Mouse (Mus musculus): ENCODE results near the gene Prdx5. TPM values are rescaled to one million over a fixed set of nuclear protein-coding genes. Genes with fewer than 3 reads are reported as not detected.

Prdx5 gene
- polyA plus RNA-seq, 1 experiment from 2014 or later = 272 TPM

DNA sequence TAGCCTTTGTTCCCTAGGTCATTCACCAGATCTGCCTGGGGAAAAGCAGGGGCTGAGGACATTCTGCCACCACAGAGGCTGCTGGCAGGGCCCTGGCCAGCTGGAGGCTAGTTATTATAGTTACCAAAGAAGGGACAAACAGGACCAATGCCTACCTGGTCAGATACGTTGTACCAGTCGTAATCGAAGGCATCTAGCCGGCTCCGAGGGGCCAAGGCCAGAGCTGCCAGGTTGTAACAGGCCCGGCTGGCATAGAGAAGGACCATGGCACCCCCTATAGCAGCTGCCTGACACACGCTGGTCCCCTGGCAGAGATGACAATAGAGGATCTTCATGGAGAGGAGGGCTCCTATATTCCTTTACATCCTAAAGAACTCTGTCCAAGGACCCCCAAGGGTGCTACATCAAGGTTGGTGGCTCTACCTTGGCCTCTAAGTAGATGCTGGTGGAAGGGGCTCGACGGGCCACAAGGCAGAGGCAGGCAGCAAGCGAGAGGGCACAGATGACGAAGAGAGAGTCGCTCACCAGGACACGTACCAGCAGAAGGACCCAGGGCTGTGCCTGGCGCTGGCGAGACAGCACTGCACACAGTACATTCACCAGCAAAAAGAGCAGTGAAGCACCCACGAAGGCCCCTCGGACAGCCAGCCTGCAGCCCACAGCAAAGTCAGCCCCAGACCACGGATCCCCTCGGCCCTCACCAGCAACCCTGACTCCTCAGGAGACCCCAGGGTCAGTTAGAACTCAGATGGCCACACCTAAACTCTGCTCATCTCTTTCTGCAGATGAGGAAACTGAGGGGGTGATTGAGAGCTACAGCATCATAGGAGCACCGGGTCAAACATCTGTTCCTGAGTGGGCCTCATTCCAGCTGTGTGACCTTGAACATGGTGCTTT lies 29.4 kb upstream of the Prdx5 start:
- Histone ChIP-seq H3K9ac (replicated peaks; ENCODE audit: low read depth, low read length) (no peak overlapping the region), H3K4me3 (replicated peaks; ENCODE audit: low read length) (no peak overlapping the region), H3K27me3 (replicated peaks; ENCODE audit: control insufficient read depth, insufficient read depth, low read length) (peaks cover 19% of the 10 kb centered on the region), H3K9me3 (ENCODE audit: control insufficient read depth, low read length) (no peaks in the 10 kb centered on the region), H3K4me1 (replicated peaks; ENCODE audit: control insufficient read depth, insufficient read depth, low read length) (peaks cover 34% of the 10 kb centered on the region), H3K4me2 (ENCODE audit: low read length) (peak overlapping the region; percentile 99), H3K36me3 (ENCODE audit: control insufficient read depth, insufficient read depth) (no peaks in the 10 kb centered on the region), H3K27ac (ENCODE audit: low read length) (no peak overlapping the region)
- WGBS = 87% methylated on average over 20 of the region's 20 CpGs
- no peak for ATAC-seq

DNA sequence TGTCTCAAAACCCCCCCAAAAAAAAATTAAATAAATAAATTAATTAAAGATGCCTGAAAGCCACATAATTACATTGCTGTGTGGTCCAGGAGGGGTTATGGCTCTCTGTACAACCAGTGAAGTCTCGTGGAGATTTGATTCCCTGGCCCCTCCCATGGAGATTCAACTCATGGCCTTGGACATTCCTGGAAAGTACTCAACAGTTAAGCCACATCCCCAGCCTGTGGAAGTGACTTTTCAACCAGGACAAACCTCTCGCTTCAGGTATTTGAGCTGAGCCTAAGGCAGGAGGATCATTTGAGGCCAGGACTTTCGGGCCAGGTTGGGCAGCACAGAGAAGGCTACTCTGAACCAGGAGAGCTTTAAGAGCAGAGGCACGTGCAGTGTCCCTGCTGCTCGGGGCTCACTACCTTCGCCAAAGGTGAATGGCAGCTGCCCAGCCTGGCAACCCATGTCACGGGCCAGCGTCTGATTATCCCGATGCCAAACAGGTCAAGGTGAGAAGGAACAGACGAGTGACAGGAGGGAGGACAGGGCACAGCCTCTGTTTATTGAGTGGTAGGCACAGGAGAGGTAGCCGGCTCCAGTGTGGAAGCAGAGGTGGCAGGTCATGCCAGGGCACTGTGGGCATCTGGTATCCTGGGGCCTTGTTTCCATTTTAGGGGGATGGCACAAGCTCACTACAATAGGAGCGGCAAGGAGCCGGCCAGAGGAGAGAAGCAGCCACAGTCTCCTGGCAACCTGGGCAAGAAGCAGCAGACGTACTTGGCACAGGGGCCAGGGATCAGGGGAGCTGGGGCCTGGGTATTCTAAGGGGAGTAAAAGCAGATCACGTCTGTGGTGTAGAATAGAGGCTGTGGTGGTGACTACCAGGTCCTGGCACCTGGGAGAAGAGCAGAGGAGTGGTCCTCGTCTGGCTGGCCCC lies 27.9 kb upstream of the Prdx5 start:
- Histone ChIP-seq H3K27me3 (replicated peaks; ENCODE audit: control insufficient read depth, insufficient read depth, low read length) (peaks cover 34% of the 10 kb centered on the region), H3K9me3 (ENCODE audit: control insufficient read depth, low read length) (no peaks in the 10 kb centered on the region), H3K4me2 (ENCODE audit: low read length) (no peak overlapping the region), H3K27ac (ENCODE audit: low read length) (no peak overlapping the region), H3K4me3 (replicated peaks; ENCODE audit: low read length) (no peak overlapping the region), H3K36me3 (ENCODE audit: control insufficient read depth, insufficient read depth) (no peaks in the 10 kb centered on the region), H3K9ac (replicated peaks; ENCODE audit: low read depth, low read length) (no peak overlapping the region), H3K4me1 (replicated peaks; ENCODE audit: control insufficient read depth, insufficient read depth, low read length) (peaks cover 42% of the 10 kb centered on the region)
- WGBS = 74% methylated on average over 16 of the region's 16 CpGs
- ATAC-seq = no peak

DNA sequence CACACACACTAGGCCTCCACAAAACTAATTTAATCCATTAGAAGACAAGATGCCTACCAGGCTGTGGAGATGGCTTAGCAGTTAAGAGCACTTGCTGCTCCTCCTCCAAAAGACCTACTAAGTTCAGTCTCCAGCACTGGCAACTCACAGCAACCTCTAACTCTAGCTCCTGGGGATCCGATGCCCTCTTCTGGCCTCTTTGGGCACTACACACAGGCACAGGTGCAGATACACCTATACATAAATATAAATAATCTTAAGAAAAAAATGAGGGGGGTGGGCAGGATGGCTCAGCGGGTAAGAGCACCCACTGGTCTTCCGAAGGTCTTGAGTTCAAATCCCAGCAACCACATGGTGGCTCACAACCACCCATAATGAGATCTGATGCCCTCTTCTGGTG lies 26.4 kb upstream of the Prdx5 start:
- H3K4me1 ChIP-seq (replicated peaks; ENCODE audit: control insufficient read depth, insufficient read depth, low read length) = peaks cover 39% of the 10 kb centered on the region
- ATAC-seq = no peak

DNA sequence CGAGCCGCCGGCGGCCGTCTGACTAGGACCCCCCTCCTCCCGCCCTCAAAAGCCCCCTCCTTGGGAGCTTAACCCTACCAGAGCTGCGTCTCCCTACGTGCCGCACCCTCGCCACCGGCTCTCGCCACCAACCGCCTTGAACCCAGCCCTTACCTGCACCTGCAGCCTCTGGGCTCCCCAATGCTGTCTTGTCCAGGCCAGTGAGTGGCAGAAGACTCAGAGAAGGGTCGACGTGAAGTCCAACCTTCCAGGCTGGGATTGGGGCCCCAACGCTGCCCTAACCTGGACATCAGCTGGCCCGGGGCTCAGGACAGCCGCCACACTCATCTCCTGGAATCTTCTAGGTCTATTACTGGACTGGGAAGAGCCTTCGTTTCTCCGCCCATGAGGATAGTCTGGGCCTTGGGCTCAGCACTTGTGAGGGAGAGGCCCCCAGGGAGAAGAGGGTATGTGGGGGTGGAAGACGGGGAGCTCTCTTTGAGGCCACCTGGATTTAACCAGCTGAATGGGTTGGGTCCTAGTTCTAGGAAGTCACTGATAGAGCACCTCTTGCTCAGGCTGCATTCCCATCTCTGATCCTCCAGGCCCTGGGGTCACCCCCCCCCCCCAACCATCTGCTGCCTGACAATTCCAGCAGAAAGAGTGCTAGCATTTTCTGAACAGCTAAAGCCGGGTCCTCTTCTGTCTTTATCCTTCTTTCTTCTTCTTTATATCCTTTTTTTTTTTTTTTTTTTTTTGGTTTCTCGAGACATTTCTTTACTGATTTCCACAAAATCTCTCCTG lies 24.5 kb upstream of the Prdx5 start, which contains the start of gene Kcnk4:
Gene Kcnk4 (minus strand): TSS at position 321 of the 783 bp plus-strand sequence.
- WGBS = 8% methylated on average over 23 of the region's 23 CpGs
- Histone ChIP-seq H3K9me3 (ENCODE audit: control insufficient read depth, low read length) (no peaks in the 10 kb centered on the region), H3K9ac (replicated peaks; ENCODE audit: low read depth, low read length) (peak within 1 kb of the TSS; percentile 60), H3K27me3 (replicated peaks; ENCODE audit: control insufficient read depth, insufficient read depth, low read length) (peaks cover 56% of the 10 kb centered on the region), H3K4me1 (replicated peaks; ENCODE audit: control insufficient read depth, insufficient read depth, low read length) (peaks cover 22% of the 10 kb centered on the region), H3K4me3 (replicated peaks; ENCODE audit: low read length) (peak within 1 kb of the TSS; percentile 47), H3K36me3 (ENCODE audit: control insufficient read depth, insufficient read depth) (no peaks in the 10 kb centered on the region), H3K27ac (ENCODE audit: low read length) (no peak within 1 kb of the TSS), H3K4me2 (ENCODE audit: low read length) (peak within 1 kb of the TSS; percentile 65)
- ATAC-seq = no peak

More for the DNA sequence above, 26.4 kb upstream of the Prdx5 start:
- Histone ChIP-seq H3K27me3 (replicated peaks; ENCODE audit: control insufficient read depth, insufficient read depth, low read length) (peaks cover 46% of the 10 kb centered on the region), H3K36me3 (ENCODE audit: control insufficient read depth, insufficient read depth) (no peaks in the 10 kb centered on the region), H3K4me2 (ENCODE audit: low read length) (no peak overlapping the region), H3K9me3 (ENCODE audit: control insufficient read depth, low read length) (no peaks in the 10 kb centered on the region), H3K27ac (ENCODE audit: low read length) (no peak overlapping the region), H3K4me3 (replicated peaks; ENCODE audit: low read length) (no peak overlapping the region), H3K9ac (replicated peaks; ENCODE audit: low read depth, low read length) (no peak overlapping the region)
- WGBS = 23% methylated on average over 3 of the region's 3 CpGs

DNA sequence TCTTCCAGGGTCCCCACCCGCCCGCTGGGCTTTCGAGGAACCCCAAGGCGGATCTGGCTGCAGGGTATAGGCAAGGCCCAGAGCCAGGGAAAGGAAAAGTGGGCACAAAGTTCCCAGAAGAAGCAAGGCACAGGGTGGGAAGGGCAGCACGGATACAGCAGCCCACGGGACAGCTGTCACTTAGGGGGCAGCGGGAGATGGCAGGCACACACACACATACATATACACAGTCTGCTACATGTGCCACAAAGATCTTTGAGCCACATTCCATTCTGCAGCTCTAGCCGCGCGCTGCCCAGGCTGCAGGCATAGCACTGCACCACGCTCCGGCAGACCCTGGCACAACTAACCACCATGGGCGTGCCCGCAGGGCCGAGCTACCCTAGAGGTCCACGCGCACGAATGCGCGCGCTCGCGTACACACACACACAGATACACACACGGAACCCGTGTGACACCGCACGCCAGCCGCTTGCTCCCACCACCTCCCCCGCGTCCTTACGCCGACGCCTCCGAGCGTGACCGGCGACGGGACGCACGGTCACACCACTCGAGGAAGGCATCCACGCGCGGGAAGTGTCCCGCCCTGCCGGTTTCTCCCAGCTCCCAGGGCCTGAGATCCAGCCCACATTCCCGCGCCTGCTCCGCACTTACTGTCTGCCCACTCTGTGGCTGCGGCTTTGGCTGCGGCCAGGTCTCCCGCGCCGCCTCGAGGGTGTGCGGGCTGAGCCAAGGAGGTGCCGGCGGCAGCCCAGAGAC lies 23.7 kb upstream of the Prdx5 start:
- no peaks in the 10 kb centered on the region for H3K9me3 ChIP-seq (ENCODE audit: control insufficient read depth, low read length)
- peak overlapping the region; percentile 65 for H3K4me2 ChIP-seq (ENCODE audit: low read length)
- peak overlapping the region; percentile 47 for H3K4me3 ChIP-seq (replicated peaks; ENCODE audit: low read length)
- peaks cover 59% of the 10 kb centered on the region for H3K27me3 ChIP-seq (replicated peaks; ENCODE audit: control insufficient read depth, insufficient read depth, low read length)
- no peak overlapping the region for H3K27ac ChIP-seq (ENCODE audit: low read length)
- H3K36me3 ChIP-seq (ENCODE audit: control insufficient read depth, insufficient read depth) = no peaks in the 10 kb centered on the region
- WGBS = 1% methylated on average over 57 of the region's 58 CpGs
- H3K4me1 ChIP-seq (replicated peaks; ENCODE audit: control insufficient read depth, insufficient read depth, low read length) = peaks cover 14% of the 10 kb centered on the region
- peak; percentile 51 for ATAC-seq
- H3K9ac ChIP-seq (replicated peaks; ENCODE audit: low read depth, low read length) = peak overlapping the region; percentile 60

DNA sequence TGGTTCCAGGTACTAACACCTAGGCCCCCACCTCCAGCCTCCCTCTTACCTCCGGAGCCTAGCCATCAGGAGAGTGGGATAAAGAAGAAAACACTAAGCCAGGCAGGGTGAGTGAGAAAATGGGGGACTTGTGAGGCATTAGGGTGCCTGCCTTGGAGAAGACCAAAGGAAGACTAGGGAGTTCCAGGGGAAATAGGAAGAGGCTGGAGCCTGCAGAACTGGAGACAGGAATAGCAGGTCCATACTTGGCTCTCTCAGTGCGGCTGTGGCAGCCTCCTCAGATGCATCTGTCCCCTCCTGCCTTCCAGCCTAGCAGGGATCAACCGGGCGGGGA lies 23.2 kb upstream of the Prdx5 start:
- no peak for ATAC-seq
- H3K9me3 ChIP-seq (ENCODE audit: control insufficient read depth, low read length) = no peaks in the 10 kb centered on the region
- WGBS = 18% methylated on average over 4 of the region's 4 CpGs
- peaks cover 59% of the 10 kb centered on the region for H3K27me3 ChIP-seq (replicated peaks; ENCODE audit: control insufficient read depth, insufficient read depth, low read length)
- no peak overlapping the region; the same call in 1 of the 2 replicates for H3K4me2 ChIP-seq (ENCODE audit: low read length)
- peaks cover 12% of the 10 kb centered on the region for H3K4me1 ChIP-seq (replicated peaks; ENCODE audit: control insufficient read depth, insufficient read depth, low read length)
- H3K36me3 ChIP-seq (ENCODE audit: control insufficient read depth, insufficient read depth) = no peaks in the 10 kb centered on the region
- H3K4me3 ChIP-seq (replicated peaks; ENCODE audit: low read length) = no peak overlapping the region
- no peak overlapping the region for H3K9ac ChIP-seq (replicated peaks; ENCODE audit: low read depth, low read length)
- no peak overlapping the region for H3K27ac ChIP-seq (ENCODE audit: low read length)

DNA sequence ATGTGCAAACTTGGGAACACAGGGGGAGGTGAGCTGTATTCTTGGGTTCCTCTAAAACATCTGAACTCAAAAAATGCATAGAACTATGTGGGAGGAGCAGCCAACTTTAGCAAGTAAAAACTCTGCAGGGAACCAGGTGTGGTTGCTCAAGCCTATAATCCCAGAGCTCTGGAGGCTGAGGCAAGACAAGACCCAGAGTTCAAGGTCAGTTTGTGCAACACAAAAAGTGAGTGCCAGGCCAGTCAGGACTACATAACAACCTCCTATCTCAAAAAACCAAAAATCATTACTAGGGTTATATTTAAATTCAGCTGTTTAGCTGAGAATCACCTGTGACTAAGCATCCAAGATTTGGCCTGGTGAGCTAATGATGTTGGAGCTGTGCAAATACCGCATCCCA lies 22.1 kb upstream of the Prdx5 start:
- no peak overlapping the region for H3K4me3 ChIP-seq (replicated peaks; ENCODE audit: low read length)
- H3K27me3 ChIP-seq (replicated peaks; ENCODE audit: control insufficient read depth, insufficient read depth, low read length) = peaks cover 68% of the 10 kb centered on the region
- no peaks in the 10 kb centered on the region for H3K9me3 ChIP-seq (ENCODE audit: control insufficient read depth, low read length)
- 39% methylated on average over 1 of the region's 1 CpGs for WGBS
- no peak overlapping the region for H3K9ac ChIP-seq (replicated peaks; ENCODE audit: low read depth, low read length)
- H3K4me1 ChIP-seq (replicated peaks; ENCODE audit: control insufficient read depth, insufficient read depth, low read length) = peaks cover 14% of the 10 kb centered on the region
- H3K36me3 ChIP-seq (ENCODE audit: control insufficient read depth, insufficient read depth) = no peaks in the 10 kb centered on the region
- no peak overlapping the region for H3K27ac ChIP-seq (ENCODE audit: low read length)
- no peak for ATAC-seq
- H3K4me2 ChIP-seq (ENCODE audit: low read length) = no peak overlapping the region

DNA sequence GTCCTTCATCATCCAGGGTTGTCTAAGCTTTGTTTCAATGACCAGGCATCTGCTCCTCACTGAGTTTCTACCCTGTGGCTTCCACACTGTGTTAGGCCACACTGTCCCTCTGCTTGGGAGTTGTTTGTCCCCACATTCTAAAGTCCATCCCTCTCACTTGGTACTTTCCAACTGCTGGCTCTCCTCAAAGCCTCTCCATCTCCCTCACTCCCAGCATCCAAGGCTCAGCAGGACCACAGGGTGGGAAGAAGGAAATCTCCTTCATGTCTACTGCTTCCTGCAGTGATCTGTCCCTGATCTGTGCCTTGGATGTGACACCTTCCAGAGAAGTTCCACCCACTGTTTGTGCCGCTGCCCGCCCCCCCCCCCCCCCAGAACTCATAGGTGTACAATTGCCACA lies 21.1 kb upstream of the Prdx5 start:
- WGBS = 0% methylated on average over 2 of the region's 2 CpGs
- Histone ChIP-seq H3K27ac (ENCODE audit: low read length) (no peak overlapping the region), H3K4me2 (ENCODE audit: low read length) (no peak overlapping the region), H3K9ac (replicated peaks; ENCODE audit: low read depth, low read length) (no peak overlapping the region), H3K9me3 (ENCODE audit: control insufficient read depth, low read length) (no peaks in the 10 kb centered on the region), H3K4me1 (replicated peaks; ENCODE audit: control insufficient read depth, insufficient read depth, low read length) (peaks cover 17% of the 10 kb centered on the region), H3K4me3 (replicated peaks; ENCODE audit: low read length) (no peak overlapping the region), H3K36me3 (ENCODE audit: control insufficient read depth, insufficient read depth) (no peaks in the 10 kb centered on the region), H3K27me3 (replicated peaks; ENCODE audit: control insufficient read depth, insufficient read depth, low read length) (peaks cover 74% of the 10 kb centered on the region)
- ATAC-seq = no peak

All from forebrain, embryonic 16.5 days (tissue).